Mouse (Mus musculus): Measurements from ENCODE around the gene Tmem184b.

DNA sequence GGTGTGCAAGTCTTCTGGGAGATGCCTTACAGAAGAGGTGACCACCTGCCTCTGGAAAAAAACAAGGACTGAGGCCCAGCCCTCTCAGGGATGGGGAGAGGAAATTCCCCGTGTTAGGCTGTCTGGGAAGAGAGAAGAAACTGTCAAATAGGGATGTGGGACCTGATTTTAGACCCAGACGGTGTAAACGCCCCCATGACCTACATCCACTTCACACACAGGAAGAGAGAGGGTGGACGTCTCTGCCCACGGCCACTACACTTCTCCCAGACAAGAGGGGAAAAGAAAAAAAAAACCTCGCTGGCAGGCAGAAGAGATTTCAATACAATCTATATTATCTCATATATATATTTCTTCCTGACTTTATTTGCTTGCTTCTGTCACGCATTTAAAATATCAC lies 43.0 kb downstream of the Tmem184b start:
- no peak for TF ChIP-seq POLR2A (IDR thresholded peaks at IDR 0.05; ENCODE audit: low read depth, low read length)
- TF ChIP-seq CTCF (IDR thresholded peaks at IDR 0.05; ENCODE audit: extremely low read depth, insufficient read length, insufficient replicate concordance, low read depth, low read length), result no peak

Data from small intestine, adult 2 months (tissue).